Mouse (Mus musculus): Measurements from ENCODE around the gene Zmiz1.

Zmiz1 gene

DNA sequence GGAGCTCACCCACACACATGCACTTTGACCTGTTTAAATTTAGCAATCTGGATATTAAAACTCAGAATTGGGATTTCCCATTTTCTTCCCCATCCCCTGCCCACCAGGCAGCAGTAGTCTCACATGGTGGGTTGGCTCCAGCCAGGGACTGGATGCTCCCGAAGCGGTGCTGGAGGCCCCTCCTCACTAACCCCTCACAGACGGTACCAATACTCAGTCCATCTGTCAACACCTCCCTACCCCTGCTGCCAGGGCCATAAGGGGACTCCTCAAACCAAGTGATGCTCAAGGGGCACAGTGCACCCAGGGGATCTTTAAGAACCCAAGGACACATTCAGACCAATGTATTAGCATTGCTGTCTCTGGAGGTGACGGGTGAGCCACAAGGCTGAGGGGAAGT is 251.7 kb downstream of the Zmiz1 start:
- DNase-seq: no peak

- no peak for DNase-seq
Observed at GRCm38 (mm10) chr14:25711177-25711576, 252.2 kb downstream of the Zmiz1 start.

DNA sequence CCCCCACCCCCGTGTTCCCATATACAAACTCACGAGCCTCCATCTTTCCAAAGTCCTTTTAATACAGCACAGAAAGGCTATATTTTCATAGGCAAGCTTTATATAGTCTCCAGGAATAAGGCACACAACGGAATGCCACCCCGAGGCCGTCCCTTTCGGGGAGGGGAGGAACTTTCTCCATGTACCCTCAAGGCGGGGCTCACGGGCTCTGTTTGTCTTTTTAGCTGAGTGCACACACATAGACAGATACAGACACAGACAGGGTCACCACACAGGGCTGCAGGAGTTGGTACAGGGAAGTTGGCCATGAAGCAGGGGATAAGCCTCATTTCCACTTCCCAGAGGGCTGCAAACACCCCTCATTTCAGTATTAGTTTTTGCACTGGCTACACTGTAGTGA is 252.6 kb downstream of the Zmiz1 start:
- DNase-seq: no peak

DNA sequence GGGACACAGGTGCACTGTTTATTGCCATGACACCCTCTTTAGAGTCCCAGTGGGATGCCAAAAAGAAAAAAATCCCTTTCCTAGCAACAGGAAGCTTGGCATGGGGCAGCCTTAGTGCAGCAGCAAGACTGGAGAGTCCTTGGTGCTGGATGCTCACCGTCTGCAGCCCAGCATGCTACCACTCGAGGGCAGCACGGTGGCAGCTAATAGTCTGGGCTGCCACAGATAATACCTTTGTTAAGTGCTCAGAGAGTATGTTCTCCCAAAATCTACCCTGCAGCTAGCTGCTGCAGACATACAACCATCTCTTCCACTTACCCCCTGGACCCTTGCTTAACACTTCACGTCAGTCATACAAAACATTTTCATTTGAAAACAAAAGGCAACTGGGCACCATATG is 254.5 kb downstream of the Zmiz1 start:
- DNase-seq: no peak
